Mouse (Mus musculus): ENCODE data around the gene Cdc6. TPM values are rescaled to one million over a fixed set of nuclear protein-coding genes. Genes with fewer than 3 reads are reported as not detected.
"Not testable (repeated sequence)": the region's sequence is repeated elsewhere in the genome, so short reads cannot be mapped to it uniquely, and the experiment has no call there.

Gene Cdc6
- polyA plus RNA-seq, 1 experiment from 2014 or later: 21.1 TPM

DNA sequence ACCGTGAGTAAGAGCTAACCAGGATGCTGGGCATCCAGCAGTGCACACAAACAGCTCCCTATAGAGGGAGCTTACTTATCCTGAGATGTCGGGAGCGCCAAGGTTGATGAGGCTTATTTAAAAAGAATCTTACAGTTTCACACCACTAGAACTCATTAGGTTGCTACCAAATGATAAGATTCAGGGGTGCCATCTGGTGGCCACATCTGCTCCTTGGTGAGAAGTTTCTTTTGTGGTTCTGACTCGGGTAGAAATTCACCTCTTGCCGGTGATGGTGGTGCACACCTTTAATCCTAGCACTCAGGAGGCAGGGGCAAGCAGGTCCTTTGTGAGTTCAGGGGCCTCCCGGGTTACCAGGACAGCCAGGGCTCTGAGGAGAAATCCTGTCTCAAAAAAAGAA, 2.1 kb downstream of the Cdc6 start:
- H3K27me3 ChIP-seq (replicated peaks): no peaks in the 10 kb centered on the region
- no peak for ATAC-seq (ENCODE audit: extremely low read depth, insufficient number of reproducible peaks, low FRiP score, low TSS enrichment)
- 25% methylated on average over 6 of the region's 6 CpGs for WGBS
- peaks cover 51% of the 10 kb centered on the region for H3K36me3 ChIP-seq
- H3K9ac ChIP-seq: peak overlapping the region; percentile 84
- peaks cover 43% of the 10 kb centered on the region for H3K4me1 ChIP-seq
- no peaks in the 10 kb centered on the region for H3K9me3 ChIP-seq
- 0 out of 2 replicates have a peak overlapping the region, but pooled peaks have one; percentile 36 for H3K27ac ChIP-seq (replicated peaks)
- peak overlapping the region; percentile 96 for H3K4me2 ChIP-seq
- peak overlapping the region; percentile 68 for H3K4me3 ChIP-seq

DNA sequence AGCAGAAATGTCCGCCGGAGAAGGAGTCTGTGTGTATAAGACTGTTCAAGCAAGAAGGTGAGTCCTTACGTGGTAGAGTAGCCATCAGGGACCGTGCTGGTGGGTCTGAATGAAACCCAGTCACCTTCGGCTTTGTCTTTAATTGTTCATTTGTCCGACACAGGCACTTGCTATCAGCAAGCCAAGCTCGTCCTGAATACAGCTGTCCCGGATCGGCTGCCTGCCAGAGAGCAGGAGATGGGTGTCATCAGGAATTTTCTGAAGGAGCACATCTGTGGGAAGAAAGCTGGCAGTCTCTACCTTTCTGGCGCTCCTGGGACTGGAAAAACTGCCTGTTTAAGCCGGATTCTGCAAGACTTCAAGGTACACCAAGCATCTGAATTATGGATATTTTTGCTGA, 2.8 kb downstream of the Cdc6 start:
- no peak for ATAC-seq (ENCODE audit: extremely low read depth, insufficient number of reproducible peaks, low FRiP score, low TSS enrichment)
- Histone ChIP-seq H3K4me2 (peak overlapping the region; percentile 96), H3K9me3 (no peaks in the 10 kb centered on the region), H3K4me3 (peak overlapping the region; percentile 12; the same call in 1 of the 2 replicates), H3K27me3 (replicated peaks) (no peaks in the 10 kb centered on the region), H3K27ac (replicated peaks) (no peak overlapping the region), H3K9ac (peak overlapping the region; percentile 84), H3K36me3 (peaks cover 56% of the 10 kb centered on the region), H3K4me1 (peaks cover 36% of the 10 kb centered on the region)
- 73% methylated on average over 11 of the region's 11 CpGs for WGBS

DNA sequence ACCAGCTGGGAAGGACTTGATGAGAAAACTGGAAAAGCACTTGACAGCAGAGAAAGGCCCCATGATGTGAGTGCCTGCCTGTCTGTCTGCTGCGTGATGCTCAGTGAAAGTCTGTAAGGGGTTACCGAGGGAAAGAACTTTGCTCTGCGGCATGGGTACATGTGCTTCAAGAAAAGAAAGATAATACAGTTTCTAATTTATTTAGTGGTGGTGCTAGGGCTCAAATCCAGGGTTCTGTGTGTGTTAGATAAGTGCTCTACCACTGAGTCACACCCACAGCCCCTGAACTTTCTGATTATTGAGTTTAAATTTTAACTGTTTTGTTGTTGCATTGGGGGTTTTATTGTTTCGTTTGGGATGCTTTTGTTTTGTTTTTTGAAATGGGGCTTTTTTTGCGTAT, 3.9 kb downstream of the Cdc6 start:
- no peak overlapping the region for H3K27ac ChIP-seq (replicated peaks)
- ATAC-seq (ENCODE audit: extremely low read depth, insufficient number of reproducible peaks, low FRiP score, low TSS enrichment): no peak
- H3K27me3 ChIP-seq (replicated peaks): no peaks in the 10 kb centered on the region
- WGBS: 76% methylated on average over 5 of the region's 5 CpGs
- H3K9me3 ChIP-seq: no peaks in the 10 kb centered on the region
- no peak overlapping the region for H3K4me3 ChIP-seq
- peaks cover 60% of the 10 kb centered on the region for H3K36me3 ChIP-seq
- H3K4me1 ChIP-seq: peaks cover 34% of the 10 kb centered on the region
- no peak overlapping the region for H3K4me2 ChIP-seq
- H3K9ac ChIP-seq: no peak overlapping the region

DNA sequence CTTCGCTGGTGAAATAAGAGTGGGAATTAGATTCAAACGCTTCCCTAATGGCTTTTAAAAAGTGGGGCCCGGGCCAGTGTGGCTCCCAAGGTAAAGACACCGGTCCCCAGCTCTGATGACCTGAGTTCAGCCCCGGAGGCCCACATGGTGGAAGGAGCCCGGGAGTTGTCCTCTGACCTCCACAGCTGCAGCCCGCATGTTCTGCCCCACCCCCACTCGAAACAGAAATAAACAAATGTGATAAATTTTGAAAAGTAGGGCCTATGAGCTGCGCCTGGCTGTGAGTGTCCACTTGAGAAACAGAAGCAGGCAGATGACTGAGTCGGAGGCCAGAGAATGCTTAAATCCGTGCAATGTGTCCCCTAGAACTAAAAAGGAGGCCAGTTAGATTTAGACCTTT, 6.6 kb downstream of the Cdc6 start:
- Histone ChIP-seq H3K4me3 (no peak overlapping the region), H3K27me3 (replicated peaks) (no peaks in the 10 kb centered on the region), H3K36me3 (peaks cover 86% of the 10 kb centered on the region), H3K4me1 (peaks cover 34% of the 10 kb centered on the region), H3K4me2 (no peak overlapping the region), H3K9ac (no peak overlapping the region), H3K9me3 (no peaks in the 10 kb centered on the region), H3K27ac (replicated peaks) (no peak overlapping the region)
- WGBS: 75% methylated on average over 11 of the region's 11 CpGs
- ATAC-seq (ENCODE audit: extremely low read depth, insufficient number of reproducible peaks, low FRiP score, low TSS enrichment): no peak

DNA sequence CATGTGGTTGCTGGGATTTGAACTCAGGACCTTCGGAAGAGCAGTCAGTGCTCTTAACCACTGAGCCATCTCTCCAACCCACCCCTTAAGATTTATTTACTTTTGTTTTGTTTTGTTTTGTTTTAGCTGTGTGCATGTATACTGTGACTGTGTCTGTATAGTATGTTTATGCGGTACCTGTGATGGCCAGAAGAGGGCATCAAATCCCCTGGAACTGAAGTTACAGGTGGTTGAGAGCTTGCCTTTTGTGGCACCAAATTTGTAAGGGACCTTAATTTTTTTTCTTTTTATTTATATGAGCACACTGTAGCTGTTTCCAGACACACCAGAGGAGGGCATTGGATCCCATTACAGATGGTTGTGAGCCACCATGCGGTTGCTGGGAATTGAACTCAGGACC, 8.8 kb downstream of the Cdc6 start:
- not testable (repeated sequence) for ATAC-seq (ENCODE audit: extremely low read depth, insufficient number of reproducible peaks, low FRiP score, low TSS enrichment); H3K9me3 ChIP-seq; H3K4me2 ChIP-seq; H3K9ac ChIP-seq; H3K27ac ChIP-seq (replicated peaks); H3K27me3 ChIP-seq (replicated peaks); H3K4me3 ChIP-seq
- H3K36me3 ChIP-seq: peaks cover 95% of the 10 kb centered on the region
- peaks cover 20% of the 10 kb centered on the region for H3K4me1 ChIP-seq
- 89% methylated on average over 3 of the region's 3 CpGs for WGBS

DNA sequence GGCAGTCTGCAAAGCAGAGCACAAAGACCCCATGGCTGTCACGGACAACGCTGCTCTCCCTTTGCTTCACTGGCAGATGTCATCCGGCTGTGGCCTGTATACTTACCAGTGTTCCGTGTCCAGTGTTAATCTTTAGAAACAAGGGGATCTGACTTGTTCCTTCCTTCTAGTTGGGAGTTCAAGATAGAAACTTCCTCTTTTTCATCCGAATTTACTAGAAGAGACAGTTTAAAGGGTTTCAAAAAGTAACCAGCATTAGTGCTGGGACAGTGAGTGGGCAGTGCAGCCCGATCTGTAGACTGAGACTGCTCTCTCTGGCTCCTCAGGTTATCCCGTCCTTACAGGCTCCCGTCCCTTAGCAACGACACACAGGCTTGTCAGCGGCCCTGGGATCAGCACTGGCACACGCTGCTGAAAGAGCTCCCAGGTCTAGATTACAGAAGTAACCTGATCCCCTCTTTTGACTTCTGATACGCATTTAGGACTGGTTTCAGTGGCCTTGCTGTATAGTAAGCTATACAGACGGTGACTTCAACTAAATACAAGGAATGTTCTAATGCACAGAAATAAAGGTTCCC, 9.9 kb downstream of the Cdc6 start:
- Histone ChIP-seq H3K9ac (peak overlapping the region; percentile 37; the same call in 1 of the 2 replicates), H3K4me2 (no peak overlapping the region), H3K36me3 (peaks cover 90% of the 10 kb centered on the region), H3K27ac (replicated peaks) (peak overlapping the region; percentile 69), H3K9me3 (no peaks in the 10 kb centered on the region), H3K4me1 (peaks cover 21% of the 10 kb centered on the region), H3K4me3 (no peak overlapping the region), H3K27me3 (replicated peaks) (no peaks in the 10 kb centered on the region)
- 44% methylated on average over 13 of the region's 13 CpGs for WGBS
- no peak for ATAC-seq (ENCODE audit: extremely low read depth, insufficient number of reproducible peaks, low FRiP score, low TSS enrichment)

DNA sequence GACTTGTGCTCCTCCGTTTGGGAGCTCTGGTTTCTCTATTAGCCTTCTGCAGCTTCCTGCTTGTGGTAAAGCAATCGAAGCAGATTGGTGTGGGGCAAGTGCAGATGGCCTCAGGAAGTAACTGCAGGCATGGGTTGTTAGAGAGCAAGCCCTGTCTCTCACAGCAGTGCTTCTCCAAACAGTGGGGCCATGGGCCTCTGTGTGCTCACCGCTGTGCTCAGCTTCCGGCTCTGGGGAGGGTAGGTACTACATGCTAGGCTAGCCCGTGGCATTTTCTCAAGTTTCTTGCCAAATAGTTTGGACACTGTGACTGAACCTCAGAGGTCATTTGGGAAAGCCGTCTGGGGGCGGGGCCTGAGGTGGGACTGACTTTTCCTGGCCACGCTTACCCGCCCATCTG, 10.6 kb downstream of the Cdc6 start:
- peaks cover 29% of the 10 kb centered on the region for H3K4me1 ChIP-seq
- WGBS: 67% methylated on average over 9 of the region's 9 CpGs

DNA sequence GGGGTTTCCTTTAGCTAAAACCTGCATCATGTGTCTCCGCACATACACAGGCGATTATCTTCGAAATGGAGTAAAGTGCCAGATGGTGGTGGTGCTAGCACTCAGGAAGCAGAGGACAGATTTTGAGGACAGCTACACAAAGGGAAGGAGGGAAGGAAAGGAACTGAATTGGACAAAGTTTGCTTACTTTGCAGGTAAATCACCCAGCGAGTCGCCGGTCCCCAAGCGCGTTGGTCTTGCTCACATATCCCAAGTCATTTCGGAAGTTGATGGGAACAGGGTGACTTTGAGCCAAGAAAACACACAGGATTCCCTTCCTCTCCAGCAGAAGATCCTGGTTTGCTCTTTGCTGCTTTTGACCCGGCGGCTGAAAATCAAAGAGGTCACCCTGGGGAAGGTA, 11.4 kb downstream of the Cdc6 start:
- no peak overlapping the region for H3K9ac ChIP-seq
- peaks cover 76% of the 10 kb centered on the region for H3K36me3 ChIP-seq
- no peak for ATAC-seq (ENCODE audit: extremely low read depth, insufficient number of reproducible peaks, low FRiP score, low TSS enrichment)
- H3K9me3 ChIP-seq: no peaks in the 10 kb centered on the region
- H3K27ac ChIP-seq (replicated peaks): no peak overlapping the region
- peaks cover 34% of the 10 kb centered on the region for H3K4me1 ChIP-seq
- H3K27me3 ChIP-seq (replicated peaks): no peaks in the 10 kb centered on the region
- no peak overlapping the region for H3K4me2 ChIP-seq
- no peak overlapping the region for H3K4me3 ChIP-seq
- 89% methylated on average over 11 of the region's 11 CpGs for WGBS

More for the DNA sequence above, 10.6 kb downstream of the Cdc6 start:
- Histone ChIP-seq H3K27ac (replicated peaks) (peak overlapping the region; percentile 69), H3K4me3 (no peak overlapping the region), H3K9me3 (no peaks in the 10 kb centered on the region), H3K27me3 (replicated peaks) (no peaks in the 10 kb centered on the region), H3K9ac (peak overlapping the region; percentile 37; the same call in 1 of the 2 replicates), H3K36me3 (peaks cover 84% of the 10 kb centered on the region), H3K4me2 (no peak overlapping the region)
- no peak for ATAC-seq (ENCODE audit: extremely low read depth, insufficient number of reproducible peaks, low FRiP score, low TSS enrichment)

DNA sequence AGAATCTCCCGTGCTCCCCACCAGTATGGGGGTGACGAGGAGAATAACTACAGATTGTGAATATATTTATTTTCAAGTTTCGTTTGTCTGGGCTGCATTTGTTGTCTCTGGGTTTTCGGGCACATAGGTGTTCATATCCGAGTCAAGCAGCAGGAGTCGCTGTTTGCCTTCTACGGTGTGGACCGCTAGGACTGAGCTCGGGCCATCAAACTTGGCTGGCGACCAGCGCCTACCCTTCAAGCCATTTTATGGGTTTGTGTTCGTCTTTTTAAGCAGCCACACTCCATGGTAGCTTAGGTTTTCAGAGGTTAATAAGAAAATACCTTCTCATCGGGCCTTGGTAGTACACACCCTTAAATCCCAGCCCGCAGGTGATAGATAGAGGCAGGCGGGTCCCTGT, 14.2 kb downstream of the Cdc6 start:
- not testable (repeated sequence) for H3K4me2 ChIP-seq; H3K4me3 ChIP-seq; H3K27me3 ChIP-seq (replicated peaks); H3K9ac ChIP-seq; ATAC-seq (ENCODE audit: extremely low read depth, insufficient number of reproducible peaks, low FRiP score, low TSS enrichment); H3K27ac ChIP-seq (replicated peaks); H3K9me3 ChIP-seq
- WGBS: 48% methylated on average over 15 of the region's 15 CpGs
- Histone ChIP-seq H3K36me3 (peaks cover 50% of the 10 kb centered on the region), H3K4me1 (peaks cover 61% of the 10 kb centered on the region)

DNA sequence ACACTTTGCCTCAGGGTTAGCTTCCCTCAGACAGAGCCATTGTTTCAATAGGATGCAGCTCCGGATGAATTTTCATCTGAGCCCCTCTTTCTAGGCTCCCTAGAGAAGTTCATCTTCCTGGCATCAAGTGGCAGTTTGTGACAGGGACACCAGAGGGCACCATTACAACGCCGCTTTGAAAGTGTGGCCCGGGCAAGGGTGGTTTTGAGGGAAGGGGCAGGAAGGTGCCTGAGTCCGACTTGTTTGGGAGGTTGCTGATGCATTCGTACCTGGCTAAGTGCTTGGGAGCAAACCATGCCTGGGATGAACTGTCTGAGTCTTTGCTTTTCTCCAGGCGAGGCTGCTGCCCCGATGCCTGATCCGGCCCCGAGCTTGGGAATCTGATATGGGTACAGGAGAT, 14.7 kb downstream of the Cdc6 start:
- Histone ChIP-seq H3K4me1 (peaks cover 61% of the 10 kb centered on the region), H3K36me3 (peaks cover 46% of the 10 kb centered on the region), H3K27ac (replicated peaks) (0 out of 2 replicates have a peak overlapping the region, but pooled peaks have one; percentile 67)
- not testable (repeated sequence) for ATAC-seq (ENCODE audit: extremely low read depth, insufficient number of reproducible peaks, low FRiP score, low TSS enrichment); H3K4me3 ChIP-seq; H3K27me3 ChIP-seq (replicated peaks); H3K4me2 ChIP-seq; H3K9ac ChIP-seq; H3K9me3 ChIP-seq
- 54% methylated on average over 10 of the region's 10 CpGs for WGBS

DNA sequence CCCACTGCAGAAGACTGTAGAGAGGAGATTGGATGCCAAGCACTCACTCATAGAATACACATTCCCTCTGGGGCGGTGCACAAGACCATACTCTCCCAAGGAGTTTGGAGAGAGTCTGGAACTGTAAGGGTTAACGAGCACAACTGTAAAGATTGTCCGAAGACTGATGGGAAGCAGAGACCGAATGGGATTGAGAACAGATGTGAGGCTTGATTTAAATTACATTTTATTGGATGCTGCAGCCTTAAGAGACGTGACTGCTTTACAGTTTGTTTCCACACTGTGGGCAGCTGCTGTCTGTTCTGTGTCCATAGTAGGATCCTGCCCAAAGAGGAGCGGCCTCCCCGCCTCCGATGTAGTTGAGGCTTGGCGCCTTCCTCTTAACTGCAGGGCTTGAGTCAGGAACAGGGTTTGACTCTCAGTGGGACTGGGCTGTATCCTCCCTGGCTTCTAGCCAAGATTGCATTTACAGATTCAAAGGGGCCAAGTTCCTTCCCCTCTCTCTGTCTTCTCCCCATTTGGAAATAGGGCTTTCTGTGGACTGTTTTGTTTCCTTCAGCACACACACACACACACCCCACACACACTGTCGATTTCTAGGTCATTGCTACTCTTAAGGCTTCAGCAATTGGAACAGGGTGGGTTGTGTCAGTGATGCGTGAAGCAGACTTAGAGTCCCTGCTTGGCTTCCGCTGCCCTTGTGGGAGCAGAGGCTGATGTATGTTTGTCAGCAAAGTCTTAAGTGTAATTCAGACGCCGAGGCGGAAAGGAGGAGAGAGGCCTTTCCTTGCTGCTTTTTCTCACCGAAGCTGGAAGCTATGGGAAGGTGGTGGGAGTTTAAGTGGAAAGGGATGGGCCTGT, 15.5 kb downstream of the Cdc6 start:
- not testable (repeated sequence) for H3K4me2 ChIP-seq; H3K27me3 ChIP-seq (replicated peaks); H3K4me3 ChIP-seq; H3K9me3 ChIP-seq
- peaks cover 59% of the 10 kb centered on the region for H3K4me1 ChIP-seq
- ATAC-seq (ENCODE audit: extremely low read depth, insufficient number of reproducible peaks, low FRiP score, low TSS enrichment): 0 out of 2 replicates have a peak, but pooled peaks have one; percentile 7
- 56% methylated on average over 16 of the region's 16 CpGs for WGBS
- H3K9ac ChIP-seq: peak overlapping the region; percentile 13; the same call in 1 of the 2 replicates
- peak overlapping the region; percentile 67 for H3K27ac ChIP-seq (replicated peaks)
- peaks cover 39% of the 10 kb centered on the region for H3K36me3 ChIP-seq
